Mouse (Mus musculus) intestine, postnatal 0 days (tissue): ENCODE results near the gene Hpcal4. TPM values are rescaled to one million over a fixed set of nuclear protein-coding genes. Genes with fewer than 3 reads are reported as not detected.
"Not testable (repeated sequence)": the region's sequence is repeated elsewhere in the genome, so short reads cannot be mapped to it uniquely, and the experiment has no call there.

ENCODE experiments used
- ATAC-seq: fragments of 200-750 bp; cut with Nextera tagmentation; 2 replicates; pipeline ENCODE4 v1.8.0; 2017; ENCODE audit warnings: mild to moderate bottlenecking, moderate TSS enrichment, moderate library complexity
- H3K27ac ChIP-seq: fragments of 300-500 bp; sonication (generic); 2 replicates; pipeline ENCODE4 v1.5.1; 2014; ENCODE audit warnings: mild to moderate bottlenecking, low read depth, low read length, moderate library complexity
- H3K27me3 ChIP-seq: fragments of 300-500 bp; sonication (generic); replicated peaks from 2 replicates; pipeline ENCODE4 v1.6.1; 2014; ENCODE audit warnings: low read length, mixed read lengths; ENCODE audit not compliant: control insufficient read depth, insufficient read depth
- H3K36me3 ChIP-seq: fragments of 300-500 bp; sonication (generic); 2 replicates; pipeline ENCODE4 v1.6.1; 2014; ENCODE audit warnings: mild to moderate bottlenecking, moderate library complexity; ENCODE audit not compliant: control insufficient read depth, insufficient read depth
- H3K4me1 ChIP-seq: fragments of 300-500 bp; sonication (generic); replicated peaks from 2 replicates; pipeline ENCODE4 v1.6.1; 2014; ENCODE audit warnings: antibody characterized with exemption, low read length, mixed read lengths; ENCODE audit not compliant: control insufficient read depth, insufficient read depth
- H3K4me2 ChIP-seq: fragments of 300-500 bp; sonication (generic); replicated peaks from 2 replicates; pipeline ENCODE4 v1.6.1; 2014; ENCODE audit warnings: low read depth, mild to moderate bottlenecking, moderate library complexity
- H3K4me3 ChIP-seq: fragments of 300-500 bp; sonication (generic); 2 replicates; pipeline ENCODE4 v1.5.1; 2014; ENCODE audit warnings: low read depth, low read length
- H3K9ac ChIP-seq: fragments of 300-500 bp; sonication (generic); 2 replicates; pipeline ENCODE4 v1.6.1; 2014; ENCODE audit warnings: mild to moderate bottlenecking, low read depth, low read length
- H3K9me3 ChIP-seq: fragments of 300-500 bp; sonication (generic); 2 replicates; pipeline ENCODE4 v1.6.1; 2016; ENCODE audit warnings: mixed run types; ENCODE audit not compliant: control insufficient read depth
- CTCF ChIP-seq: sonication (generic); IDR thresholded peaks from 2 replicates; pipeline ENCODE4 v1.5.1; 2016; ENCODE audit warnings: low read depth, mild to moderate bottlenecking, control low read depth, antibody characterized with exemption, moderate library complexity
- WGBS: fragments of 180-500 bp; shearing (Covaris S2); extraction: QIAGEN DNeasy Blood & Tissue Kit; methylation state at CpG from one replicate; pipeline ENCODE4 v1.1.7; 2014; 5-methylcytosine and 5-hydroxymethylcytosine counted together
- polyA plus RNA-seq: library from polyadenylated mRNA; unstranded; fragments of >200 nt; fragmentation: Nextera tagmentation; extraction: Ambion mirVana; gene quantifications from 2 replicates; pipeline ENCODE4 v1.2.1, GENCODE M21; 2015

Hpcal4 gene
- polyA plus RNA-seq, 1 experiment from 2014 or later: 5.0 TPM

DNA sequence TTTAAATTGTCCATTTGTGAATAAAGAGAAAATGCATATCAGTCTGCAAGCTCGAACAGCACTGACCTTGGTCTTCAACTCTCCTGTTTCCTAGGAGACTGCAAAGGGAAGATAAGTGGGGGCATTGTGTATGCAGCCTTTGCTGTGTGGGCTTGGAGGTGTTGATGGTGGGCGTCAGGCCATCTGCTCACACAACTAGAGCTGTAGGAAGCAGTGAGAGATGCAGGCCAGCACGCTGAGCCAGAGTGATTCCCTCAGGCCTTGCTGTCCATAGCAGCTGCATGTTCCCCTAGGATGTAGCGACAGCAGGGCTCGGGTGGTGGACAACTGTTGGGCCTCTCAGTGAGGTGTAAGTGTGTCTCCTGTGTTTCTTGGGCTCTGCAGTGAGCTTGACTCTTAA lies 30.1 kb upstream of the Hpcal4 start:
- no peaks in the 10 kb centered on the region for H3K36me3 ChIP-seq
- H3K4me2 ChIP-seq: no peak overlapping the region
- no peak for TF ChIP-seq CTCF
- no peaks in the 10 kb centered on the region for H3K27me3 ChIP-seq
- 55% methylated on average over 5 of the region's 5 CpGs for WGBS
- no peaks in the 10 kb centered on the region for H3K9me3 ChIP-seq
- no peak overlapping the region for H3K9ac ChIP-seq
- H3K27ac ChIP-seq: no peak overlapping the region
- no peaks in the 10 kb centered on the region for H3K4me1 ChIP-seq
- ATAC-seq: no peak
- no peak overlapping the region for H3K4me3 ChIP-seq

DNA sequence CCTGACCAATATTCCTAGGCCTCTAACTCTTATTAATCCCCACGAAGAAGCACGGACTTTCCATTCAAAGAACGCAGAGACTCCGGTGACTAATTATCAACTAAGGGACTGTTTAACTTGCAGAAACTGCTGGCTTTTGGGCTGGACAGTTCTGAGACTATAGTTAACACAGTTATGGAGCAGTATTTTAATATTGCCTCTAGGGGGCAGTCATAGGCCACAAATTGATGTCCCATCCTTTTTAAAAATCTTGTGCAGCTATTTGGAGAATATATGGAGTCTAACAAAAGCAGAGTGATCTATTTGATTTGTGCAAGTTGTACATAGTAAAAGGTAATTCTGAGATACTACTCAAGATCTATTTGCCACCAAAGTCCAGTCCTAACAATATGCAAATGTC lies 28.0 kb upstream of the Hpcal4 start:
- no peak overlapping the region for H3K4me2 ChIP-seq
- H3K4me1 ChIP-seq: no peaks in the 10 kb centered on the region
- H3K27ac ChIP-seq: no peak overlapping the region
- no peaks in the 10 kb centered on the region for H3K36me3 ChIP-seq
- no peaks in the 10 kb centered on the region for H3K27me3 ChIP-seq
- peak; percentile 72 for ATAC-seq
- no peaks in the 10 kb centered on the region for H3K9me3 ChIP-seq
- H3K4me3 ChIP-seq: no peak overlapping the region
- no peak overlapping the region for H3K9ac ChIP-seq
- peak; percentile 73 for TF ChIP-seq CTCF
- WGBS: 14% methylated on average over 4 of the region's 4 CpGs

DNA sequence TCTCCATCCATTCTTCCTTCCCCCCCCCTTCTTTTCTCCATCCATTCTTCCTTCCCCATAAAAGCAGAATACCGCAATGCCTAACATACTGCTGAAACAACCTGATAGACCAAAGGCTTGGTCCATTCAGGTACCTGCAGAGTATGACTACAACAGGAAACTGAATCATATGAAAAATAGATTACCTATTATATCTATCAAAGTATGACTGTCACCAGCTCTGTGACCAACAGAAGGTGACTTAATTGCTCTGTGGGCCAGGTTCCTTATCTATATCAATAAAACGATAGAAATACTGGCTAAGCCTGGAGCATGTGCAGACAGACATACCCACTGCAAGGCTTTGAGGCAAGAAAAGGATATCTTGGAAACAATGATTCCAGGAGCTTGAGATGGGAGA lies 27.6 kb upstream of the Hpcal4 start:
- H3K4me2 ChIP-seq: no peak overlapping the region
- H3K27me3 ChIP-seq: no peaks in the 10 kb centered on the region
- H3K27ac ChIP-seq: no peak overlapping the region
- H3K9me3 ChIP-seq: no peaks in the 10 kb centered on the region
- no peak for TF ChIP-seq CTCF
- no peak overlapping the region for H3K4me3 ChIP-seq
- no peak overlapping the region for H3K9ac ChIP-seq
- peak; percentile 86 for ATAC-seq
- WGBS: 31% methylated on average over 2 of the region's 2 CpGs
- H3K4me1 ChIP-seq: no peaks in the 10 kb centered on the region
- H3K36me3 ChIP-seq: no peaks in the 10 kb centered on the region

DNA sequence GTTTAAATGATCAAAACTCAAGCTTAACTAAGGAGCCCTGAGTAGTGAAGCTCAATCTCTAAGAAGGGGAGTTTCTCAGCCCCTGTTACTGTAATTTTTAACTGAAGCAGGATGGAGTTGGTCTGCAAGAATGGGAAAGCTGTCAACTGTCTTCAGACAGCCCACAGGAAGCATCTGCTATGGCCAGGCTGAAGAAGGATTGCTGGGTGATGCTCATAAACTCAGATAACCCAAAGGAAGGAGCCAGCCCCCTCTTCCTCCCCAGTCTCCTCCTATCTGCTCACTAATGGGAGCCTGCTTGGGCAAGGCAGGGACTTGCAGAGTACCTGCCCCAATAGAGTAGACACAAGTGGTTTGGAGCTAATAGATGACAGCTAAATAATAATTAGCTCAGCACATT lies 27.2 kb upstream of the Hpcal4 start:
- H3K27me3 ChIP-seq: no peaks in the 10 kb centered on the region
- no peak overlapping the region for H3K27ac ChIP-seq
- no peak overlapping the region for H3K9ac ChIP-seq
- H3K9me3 ChIP-seq: no peaks in the 10 kb centered on the region
- H3K4me3 ChIP-seq: no peak overlapping the region
- ATAC-seq: no peak
- no peaks in the 10 kb centered on the region for H3K36me3 ChIP-seq
- no peak for TF ChIP-seq CTCF
- H3K4me2 ChIP-seq: no peak overlapping the region
- no peaks in the 10 kb centered on the region for H3K4me1 ChIP-seq

DNA sequence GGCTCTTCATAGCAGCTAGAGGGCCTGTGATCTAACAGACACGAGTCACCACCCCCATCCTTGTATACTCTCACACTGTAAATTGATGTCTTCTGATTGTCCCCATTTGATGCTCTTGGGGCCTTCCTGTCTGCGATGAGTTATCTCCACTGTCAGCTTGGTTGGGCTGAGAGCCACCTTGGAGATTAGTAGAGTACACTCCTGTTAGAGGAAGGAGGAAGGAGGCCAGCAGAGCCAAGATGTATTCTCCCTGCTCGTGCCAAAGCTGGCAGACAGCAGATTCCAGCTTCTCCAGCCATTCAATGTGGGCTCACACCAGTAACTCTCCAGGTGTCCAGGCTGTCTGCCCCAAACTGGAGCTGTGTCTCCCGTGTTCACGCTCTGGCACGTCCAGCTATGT lies 22.5 kb upstream of the Hpcal4 start:
- ATAC-seq: no peak
- H3K9ac ChIP-seq: no peak overlapping the region
- WGBS: 82% methylated on average over 6 of the region's 6 CpGs
- TF ChIP-seq CTCF: no peak
- no peaks in the 10 kb centered on the region for H3K27me3 ChIP-seq
- H3K36me3 ChIP-seq: no peaks in the 10 kb centered on the region
- H3K27ac ChIP-seq: no peak overlapping the region
- H3K4me3 ChIP-seq: no peak overlapping the region
- H3K4me1 ChIP-seq: no peaks in the 10 kb centered on the region
- H3K9me3 ChIP-seq: no peaks in the 10 kb centered on the region
- no peak overlapping the region for H3K4me2 ChIP-seq

DNA sequence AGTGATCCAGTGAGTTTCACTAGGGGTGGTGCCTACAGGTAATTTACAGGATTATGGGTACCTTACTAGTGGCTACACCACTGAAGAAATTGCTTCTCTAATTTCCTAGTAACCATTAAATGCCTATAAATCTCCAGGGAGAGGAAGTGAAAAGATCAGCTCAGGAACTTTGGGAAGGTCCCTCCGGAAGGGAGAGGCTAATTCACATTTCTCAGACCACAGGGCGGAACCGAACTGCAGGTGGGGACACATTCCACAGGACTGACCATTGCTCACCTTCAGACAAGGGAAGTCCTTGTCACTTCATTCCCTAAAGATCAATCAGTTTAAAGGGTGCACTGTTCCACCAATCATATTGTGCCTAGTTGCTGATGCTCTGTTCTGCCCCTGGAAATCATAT lies 21.8 kb upstream of the Hpcal4 start:
- not testable (repeated sequence) for ATAC-seq, H3K9me3 ChIP-seq, H3K27ac ChIP-seq, H3K4me1 ChIP-seq, H3K4me3 ChIP-seq, H3K27me3 ChIP-seq, H3K4me2 ChIP-seq, H3K9ac ChIP-seq, H3K36me3 ChIP-seq
- 70% methylated on average over 3 of the region's 3 CpGs for WGBS

DNA sequence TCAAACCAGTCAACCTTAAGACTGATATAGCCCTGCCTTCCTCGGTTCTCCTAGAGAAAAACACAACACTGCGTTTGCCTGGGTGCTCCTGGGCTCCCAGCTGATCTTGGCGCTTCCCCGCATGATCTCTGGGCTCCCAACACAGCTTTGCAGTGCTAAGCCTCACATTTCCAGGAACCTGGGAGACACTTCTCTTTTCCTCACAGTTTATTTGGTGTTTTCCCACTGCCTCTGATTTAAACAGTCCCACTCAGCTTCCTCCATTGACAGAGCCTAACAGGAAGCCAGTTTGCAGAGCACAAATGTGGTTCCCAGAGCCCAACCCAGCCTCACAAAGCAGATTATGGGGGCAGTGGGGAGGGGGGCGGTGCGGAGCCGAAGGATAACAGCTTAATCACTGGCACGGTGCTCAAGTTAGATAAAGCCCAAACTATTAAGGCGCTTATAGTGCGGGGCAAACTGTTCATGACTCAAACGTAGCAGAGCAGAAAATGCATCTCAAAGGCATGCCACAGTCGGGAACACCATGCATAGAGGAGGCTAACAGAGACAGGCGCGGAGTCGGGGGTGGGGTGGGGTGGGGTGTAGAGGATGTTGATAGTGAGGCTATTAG lies 20.6 kb upstream of the Hpcal4 start:
- H3K4me1 ChIP-seq: no peaks in the 10 kb centered on the region
- no peaks in the 10 kb centered on the region; the same call in 1 of the 2 replicates for H3K9me3 ChIP-seq
- no peak overlapping the region for H3K27ac ChIP-seq
- ATAC-seq: no peak
- no peak overlapping the region for H3K9ac ChIP-seq
- H3K4me3 ChIP-seq: no peak overlapping the region
- no peak for TF ChIP-seq CTCF
- no peak overlapping the region; the same call in 1 of the 2 replicates for H3K4me2 ChIP-seq
- no peaks in the 10 kb centered on the region for H3K36me3 ChIP-seq
- 9% methylated on average over 15 of the region's 15 CpGs for WGBS
- no peaks in the 10 kb centered on the region for H3K27me3 ChIP-seq
